Mouse (Mus musculus) heart, adult 18-20 months (tissue): ENCODE data around the gene Lrrc10. TPM values are rescaled to one million over a fixed set of nuclear protein-coding genes. Genes with fewer than 3 reads are reported as not detected.
A peak's percentile ranks its signal among the peaks of the same experiment; 100 is the strongest.
"Not testable (repeated sequence)": the region's sequence is repeated elsewhere in the genome, so short reads cannot be mapped to it uniquely, and the experiment has no call there.

Experiments
- DNase-seq, 2 experiments: peaks; one replicate each; pipeline ENCODE4 v3.0.0; 2021 to 2022; ENCODE audit warnings: mixed read lengths in 1 of 2
- long read RNA-seq, 2 experiments: library from polyadenylated mRNA; stranded (forward); transcript quantifications; one replicate each; pipeline ENCODE4 v2.0.0; 2021
- total RNA-seq, 2 experiments: library from RNA; stranded (reverse); gene quantifications; 2 replicates each; pipeline ENCODE4 v1.2.3; 2021

Lrrc10 gene
- 100 to 1,000 TPM; 231 to 321 TPM for total RNA-seq
- long read RNA-seq, experiment 1, transcript Lrrc10-201 (1 exons, 1,428 nt): major isoform, 45 of 46 reads
- long read RNA-seq, experiment 1, partial matches to known transcripts: 0 of 46 reads
- long read RNA-seq, experiment 1, other reads (novel, unspliced or antisense): 1 of 46 reads
- long read RNA-seq, experiment 2, transcript Lrrc10-201 (1 exons, 1,428 nt): major isoform, 50 of 60 reads
- long read RNA-seq, experiment 2, partial matches to known transcripts: 9 of 60 reads
- long read RNA-seq, experiment 2, other reads (novel, unspliced or antisense): 1 of 60 reads

DNA sequence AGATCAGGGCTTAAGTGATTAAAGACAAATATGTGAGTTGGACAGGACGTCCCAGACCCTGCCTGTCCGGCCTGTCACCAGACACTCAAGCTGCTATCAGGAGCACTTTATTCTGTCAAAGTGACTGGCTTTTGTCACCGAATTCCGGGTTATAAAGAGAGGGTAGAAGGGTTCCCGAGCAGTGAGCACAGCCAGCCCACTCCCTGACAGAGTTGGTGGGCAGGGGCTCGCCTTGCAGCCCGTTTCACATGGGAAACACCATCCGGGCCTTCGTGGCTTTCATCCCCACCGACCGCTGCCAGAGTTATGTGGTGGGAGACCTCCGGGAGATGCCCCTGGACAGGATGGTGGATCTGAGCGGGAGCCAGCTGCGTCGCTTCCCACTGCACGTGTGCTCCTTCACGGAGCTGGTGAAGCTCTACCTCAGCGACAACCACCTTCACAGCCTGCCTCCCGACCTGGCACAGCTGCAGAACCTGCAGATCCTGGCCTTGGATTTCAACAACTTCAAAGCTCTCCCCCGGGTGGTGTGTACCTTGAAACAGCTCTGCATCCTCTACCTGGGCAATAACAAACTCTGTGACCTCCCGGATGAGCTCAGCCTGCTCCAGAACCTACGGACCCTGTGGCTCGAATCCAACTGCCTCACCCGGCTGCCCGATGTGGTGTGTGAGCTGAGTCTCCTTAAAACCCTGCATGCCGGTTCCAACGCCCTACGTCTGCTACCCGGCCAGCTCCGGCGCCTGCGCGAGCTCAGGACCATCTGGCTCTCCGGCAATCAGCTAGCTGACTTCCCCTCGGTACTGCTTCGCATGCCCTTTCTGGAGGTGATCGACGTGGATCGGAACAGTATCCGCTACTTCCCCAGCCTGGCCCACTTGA is at the start of gene Lrrc10:
Gene Lrrc10, plus strand, starts transcription at position 167 of the 882 bp plus-strand sequence.
- peak; percentile 60 to 64 for DNase-seq

DNA sequence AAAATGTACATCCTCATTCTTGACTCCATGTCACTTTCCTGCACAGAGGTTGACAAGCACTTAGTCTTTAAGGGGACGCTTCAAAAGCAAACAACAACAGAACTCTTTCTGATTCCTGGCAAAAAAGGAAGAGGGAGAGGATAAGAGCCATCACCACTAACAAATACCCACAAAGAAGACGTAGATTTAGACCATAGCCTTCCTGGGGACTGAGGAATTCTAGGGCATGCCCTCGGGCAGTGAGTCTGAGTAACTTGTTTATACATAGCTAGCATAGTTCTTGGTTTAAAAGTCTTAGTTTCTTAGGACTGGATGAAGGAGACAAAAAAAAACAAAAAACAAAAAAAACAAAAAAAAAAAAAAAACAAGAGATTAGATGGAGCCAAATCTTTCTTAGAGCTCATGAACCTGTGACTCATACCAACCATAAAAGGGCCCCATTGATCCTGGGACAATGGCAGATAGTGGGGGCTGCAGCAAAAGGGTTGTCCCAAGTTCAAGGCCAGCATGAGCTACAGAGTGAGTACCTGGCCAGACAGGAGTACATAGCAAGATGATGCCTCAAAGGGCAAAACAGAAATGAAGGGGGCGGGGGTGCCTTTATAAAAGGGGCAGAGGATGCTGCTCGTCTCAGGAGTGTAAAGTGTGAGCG is 49.4 kb upstream of the Lrrc10 start:
- DNase-seq: no peak

DNA sequence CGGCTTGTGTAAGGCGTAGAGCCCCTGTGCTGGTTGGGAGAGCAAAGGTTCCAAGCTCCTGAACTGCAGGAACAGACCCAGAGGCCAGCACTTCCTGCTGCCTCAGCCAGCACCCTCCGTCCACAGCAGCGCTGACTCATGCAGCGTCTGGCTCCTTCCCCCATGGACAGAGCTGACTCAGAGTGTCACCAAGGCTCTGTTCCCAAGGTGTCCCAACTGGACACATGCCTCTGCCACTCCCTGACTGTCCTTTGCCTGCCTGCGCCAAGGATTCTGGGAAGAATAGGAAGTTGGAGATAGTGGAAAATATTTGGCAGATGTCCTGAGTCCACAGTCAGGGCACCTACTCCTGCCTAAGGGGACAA is 48.9 kb upstream of the Lrrc10 start:
- DNase-seq: peak; percentile 80 to 90

DNA sequence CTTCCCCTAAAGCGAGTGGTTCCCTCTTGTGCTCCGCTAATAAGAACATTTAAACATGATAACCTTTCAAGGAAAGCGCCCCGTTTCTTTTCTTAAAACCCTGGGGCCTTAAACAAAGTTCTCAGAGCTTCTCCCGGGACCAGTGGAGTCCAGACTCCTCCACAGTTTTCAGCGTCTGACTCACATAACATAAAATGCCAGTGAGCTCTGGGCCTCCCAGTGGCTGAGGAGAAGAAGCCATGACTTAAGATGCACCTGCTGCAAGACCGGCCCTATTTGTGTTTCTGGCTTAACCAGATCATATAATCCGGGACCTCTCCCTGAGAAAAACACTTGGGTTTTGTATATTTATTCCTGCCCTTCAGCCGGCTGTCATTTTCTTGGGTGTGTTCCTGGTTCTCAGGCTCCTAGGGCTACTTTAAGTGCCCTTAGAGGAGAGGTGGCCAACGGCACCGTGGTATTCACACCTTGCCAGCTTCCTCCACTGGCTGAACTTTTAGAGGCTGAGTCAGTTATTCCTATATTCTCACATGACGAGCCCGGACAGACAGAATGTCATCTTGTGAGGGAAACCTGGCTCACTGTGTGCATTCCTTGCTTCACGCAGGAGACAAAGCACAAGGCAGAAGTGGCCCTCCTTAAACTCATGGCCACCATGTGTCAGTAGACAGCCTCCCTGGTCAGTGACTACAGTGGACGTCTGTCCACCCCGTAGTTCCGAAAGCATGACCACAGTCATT is 46.3 kb upstream of the Lrrc10 start:
- peak in 1 of 2 experiments; percentile 7 for DNase-seq

DNA sequence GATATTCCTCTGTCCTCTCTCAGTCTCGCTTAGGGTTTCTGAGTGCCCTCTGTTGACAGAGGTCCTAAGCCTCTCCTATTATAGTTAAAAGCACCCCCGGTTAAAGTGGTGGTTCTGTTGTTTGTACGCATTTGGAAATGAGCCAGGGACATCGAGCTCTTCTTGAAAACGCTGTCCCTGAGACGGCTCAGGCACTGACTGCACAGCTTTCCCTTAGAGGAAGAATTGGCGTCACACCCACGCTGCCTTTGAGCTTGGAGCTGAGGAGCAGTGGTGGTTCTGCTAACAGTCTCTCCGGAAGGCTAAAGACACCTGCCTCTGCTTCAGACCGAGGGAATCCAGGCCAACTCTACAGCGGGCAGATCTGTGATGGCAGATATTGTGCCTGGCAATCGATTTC is 44.2 kb upstream of the Lrrc10 start:
- DNase-seq: no peak

DNA sequence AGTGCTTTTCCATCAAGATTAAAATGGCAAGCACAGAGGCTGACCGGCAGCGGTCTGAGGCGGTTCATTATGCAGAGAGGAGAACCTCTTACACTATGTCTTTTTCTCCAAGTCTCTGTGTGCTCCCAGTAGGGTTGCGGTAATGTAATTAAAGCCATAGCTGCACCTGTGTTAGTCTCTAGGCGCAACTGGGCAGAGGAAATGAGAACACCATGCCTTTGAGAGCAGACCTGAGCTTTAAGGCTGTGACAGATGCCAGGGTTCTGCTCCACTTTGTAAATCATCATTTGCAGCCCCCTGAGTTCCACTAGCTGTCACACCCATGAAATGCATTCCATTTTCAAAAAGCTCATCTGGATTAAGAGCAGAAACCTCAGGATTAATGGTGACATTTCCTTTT is 40.4 kb upstream of the Lrrc10 start:
- DNase-seq: no peak

DNA sequence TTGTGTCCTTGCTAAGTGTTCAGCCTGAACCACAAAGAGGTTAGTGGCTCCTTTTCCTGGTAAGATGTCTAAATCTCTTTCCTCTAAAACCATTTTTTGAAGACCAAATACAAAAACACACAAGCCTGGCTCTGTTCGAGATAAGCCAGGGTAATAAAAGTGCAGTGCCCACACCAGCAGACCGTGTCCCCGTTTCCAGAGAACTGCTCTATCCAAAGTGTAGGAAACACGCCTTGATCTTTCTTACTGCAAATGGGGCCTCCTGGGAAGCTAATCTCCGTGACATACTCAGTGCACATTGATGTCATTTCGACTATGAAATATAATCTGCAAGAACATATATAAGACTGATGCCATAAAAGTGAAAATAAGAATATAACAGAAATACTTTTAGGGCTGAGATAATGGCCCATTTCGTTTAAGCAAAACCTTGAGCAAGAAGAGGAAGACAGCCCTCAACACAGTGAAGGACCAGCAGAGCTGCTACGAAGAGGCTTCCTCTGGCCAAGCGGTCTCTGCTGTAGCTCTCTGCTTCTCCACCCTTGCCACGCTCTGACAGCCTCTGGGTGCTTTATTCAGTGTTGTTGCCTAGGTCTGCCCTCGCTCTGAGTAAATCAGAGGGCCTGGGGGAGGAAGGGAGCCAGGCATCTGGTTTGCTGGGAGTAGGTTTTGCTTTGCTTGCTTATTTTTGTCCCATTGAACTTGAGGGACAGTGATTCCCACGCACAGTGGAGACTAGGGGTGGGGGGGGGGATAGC is 39.3 kb upstream of the Lrrc10 start:
- no peak for DNase-seq

DNA sequence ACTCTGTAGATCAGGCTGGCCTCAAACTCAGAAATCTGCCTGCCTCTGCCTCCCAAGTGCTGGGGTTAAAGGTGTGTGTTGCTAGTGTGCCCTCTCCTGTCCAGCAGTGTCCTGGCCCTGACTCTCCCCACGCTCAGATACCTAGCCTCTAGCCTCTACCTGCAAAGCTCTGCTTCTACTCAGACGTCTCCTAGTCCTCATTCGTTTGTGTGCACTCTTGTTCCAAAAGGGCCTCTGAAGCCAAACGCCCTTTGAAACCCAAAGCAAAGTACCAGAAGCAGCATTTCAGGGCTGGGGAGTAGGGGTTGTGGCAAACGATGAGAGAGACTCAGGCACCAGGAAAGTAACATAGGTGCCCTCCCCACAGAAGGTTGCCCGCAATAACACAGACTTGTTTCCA is 35.5 kb upstream of the Lrrc10 start:
- DNase-seq: no peak

DNA sequence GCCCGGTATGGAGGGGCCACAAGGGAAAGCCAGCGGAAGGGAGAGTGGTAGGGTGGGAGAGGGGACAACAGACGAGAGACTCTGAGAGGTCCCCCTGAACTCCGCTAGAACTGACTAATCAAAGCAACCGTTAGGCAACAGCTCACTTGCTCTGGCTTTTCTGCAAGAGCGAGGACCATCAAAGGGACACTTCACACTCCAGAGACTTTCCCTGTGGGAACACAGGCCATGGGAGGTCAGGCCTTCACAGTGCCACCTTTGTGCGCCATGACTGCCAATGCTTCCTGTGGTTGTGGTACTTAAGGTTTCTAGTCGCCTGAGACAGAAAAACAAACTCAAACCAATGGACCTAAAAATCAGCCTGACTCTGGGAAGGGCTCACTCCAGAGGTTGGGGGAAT is 34.1 kb upstream of the Lrrc10 start:
- DNase-seq: no peak

DNA sequence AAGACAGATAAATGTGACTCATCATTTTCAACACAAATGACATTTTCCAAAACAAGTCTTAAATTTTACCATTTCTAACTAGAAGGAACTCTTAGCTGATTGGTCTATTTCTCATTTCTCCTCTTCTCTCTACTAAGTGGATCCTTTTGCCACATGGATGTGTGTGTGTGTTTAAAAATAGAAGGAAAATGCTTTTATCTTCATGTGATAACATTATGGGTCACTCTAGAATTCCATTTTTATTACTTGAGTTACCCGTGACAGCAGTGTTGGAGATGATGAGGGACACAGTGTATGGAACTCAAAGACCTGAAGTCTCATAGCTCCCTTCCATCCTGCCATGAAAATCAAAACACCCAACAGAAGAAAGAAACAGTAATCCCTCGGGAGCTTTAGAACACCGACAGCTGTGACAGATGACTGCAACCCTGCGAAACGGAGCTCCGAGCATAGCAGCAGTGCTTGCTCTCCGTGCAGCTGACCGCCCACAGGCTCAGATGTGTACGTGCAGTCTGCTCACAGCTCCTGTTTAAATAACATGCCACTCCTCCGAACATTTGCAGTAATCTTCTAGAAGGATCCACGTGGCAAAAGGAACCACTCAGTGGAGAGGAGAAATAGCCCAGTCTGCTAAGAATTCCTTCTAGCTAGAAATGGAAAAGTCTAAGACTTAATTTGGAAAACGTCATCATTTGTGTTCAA is 31.3 kb upstream of the Lrrc10 start:
- peak; percentile 9 to 14 for DNase-seq

DNA sequence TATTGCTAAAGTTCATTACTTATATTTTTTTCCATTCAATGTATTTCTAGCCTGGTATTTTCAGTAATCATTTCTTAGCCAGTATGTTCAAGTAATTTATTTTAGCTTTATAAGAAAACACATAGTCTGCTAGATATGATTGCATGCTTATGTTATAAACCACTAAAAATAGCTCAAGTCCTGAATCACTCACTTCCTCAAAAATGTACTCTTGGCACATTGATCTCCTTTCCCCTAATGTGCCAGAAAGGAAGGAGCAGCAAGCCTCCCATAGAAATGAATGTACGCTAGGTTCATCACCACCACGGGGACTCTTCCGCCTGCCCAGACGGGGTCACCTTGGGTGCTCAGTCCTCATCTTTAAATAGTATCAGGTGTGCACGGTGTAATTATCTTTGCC is 30.6 kb upstream of the Lrrc10 start:
- no peak for DNase-seq

DNA sequence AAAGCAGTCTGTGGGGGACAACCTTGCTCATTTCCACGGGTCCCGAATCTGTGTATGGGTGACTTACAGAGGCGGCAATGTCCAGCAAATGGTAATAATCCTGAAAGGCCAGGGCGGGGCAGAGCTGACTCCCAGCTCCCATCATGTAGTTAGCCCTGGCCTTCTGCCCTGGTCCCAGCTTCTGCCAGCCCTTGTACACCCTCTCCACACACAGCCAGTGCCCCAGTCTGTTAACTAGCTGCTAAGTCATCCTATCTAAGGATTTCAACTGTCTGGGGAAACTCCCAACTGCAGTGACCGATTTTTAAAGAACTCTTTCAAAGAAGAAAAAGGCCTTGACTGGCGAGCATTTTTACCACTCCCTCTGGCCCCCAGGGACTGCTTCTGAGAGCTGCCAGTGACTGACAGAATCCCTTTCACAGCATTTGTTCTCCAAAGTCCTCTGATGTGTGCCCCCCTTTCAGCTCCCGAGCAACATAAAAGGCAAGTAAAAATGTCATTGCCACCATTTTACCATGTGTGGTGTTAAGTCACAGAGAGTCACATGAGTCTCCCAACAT is 26.8 kb upstream of the Lrrc10 start:
- peak; percentile 54 to 62 for DNase-seq

DNA sequence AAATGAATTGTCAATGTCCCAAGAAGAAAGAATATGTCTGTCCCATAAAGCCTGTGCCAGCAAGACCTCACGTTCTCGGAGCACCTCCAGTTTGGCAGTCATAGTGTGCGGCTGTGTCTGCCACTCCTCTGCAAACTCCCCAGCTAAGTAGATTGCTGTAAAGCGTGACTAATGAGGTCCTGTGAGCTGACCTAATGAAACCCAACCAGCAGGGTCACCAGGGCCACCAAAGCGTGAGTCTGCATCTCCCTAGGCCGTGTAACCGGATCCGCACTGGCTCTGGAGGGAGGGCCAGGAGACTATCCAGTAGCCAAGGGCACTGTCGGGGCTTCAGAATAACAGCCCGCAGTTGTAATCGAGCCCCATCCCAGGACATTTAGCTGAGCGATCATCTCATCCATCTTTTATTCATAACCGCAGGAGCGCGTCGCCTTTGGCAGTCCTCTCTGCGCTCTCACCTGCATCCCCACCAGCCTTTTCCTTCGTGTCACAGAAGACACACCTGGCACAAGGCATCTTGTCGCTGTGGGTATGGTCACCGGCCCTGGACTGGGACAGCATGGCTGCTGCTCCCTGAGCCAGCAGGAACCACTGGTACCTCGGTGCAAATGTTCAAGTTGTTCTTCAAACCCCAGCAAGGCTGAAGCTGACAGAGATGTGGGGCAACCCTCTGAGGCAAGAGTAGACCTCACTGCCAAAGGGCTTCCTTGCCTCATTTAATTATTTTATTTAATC is 24.0 kb upstream of the Lrrc10 start:
- no peak for DNase-seq

DNA sequence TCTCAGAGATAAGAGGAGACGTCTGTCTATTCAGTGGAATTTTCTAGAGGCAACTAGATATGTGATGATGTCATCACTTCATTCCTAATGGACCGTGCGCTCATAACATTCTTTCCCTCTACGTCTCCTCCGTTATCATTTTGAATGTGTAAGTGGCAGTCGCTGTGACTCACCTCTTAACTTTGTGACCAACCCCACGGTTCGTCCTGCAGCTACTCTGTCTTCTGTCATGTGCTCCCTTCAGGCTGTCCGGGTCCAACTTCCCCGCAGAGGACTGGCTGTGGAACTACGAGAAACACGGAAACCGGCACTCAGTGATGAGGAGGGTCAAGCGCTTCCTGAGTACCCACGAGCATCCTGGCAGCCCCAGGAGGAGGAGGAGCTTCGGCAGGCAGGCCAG is 21.4 kb upstream of the Lrrc10 start:
- DNase-seq: no peak

DNA sequence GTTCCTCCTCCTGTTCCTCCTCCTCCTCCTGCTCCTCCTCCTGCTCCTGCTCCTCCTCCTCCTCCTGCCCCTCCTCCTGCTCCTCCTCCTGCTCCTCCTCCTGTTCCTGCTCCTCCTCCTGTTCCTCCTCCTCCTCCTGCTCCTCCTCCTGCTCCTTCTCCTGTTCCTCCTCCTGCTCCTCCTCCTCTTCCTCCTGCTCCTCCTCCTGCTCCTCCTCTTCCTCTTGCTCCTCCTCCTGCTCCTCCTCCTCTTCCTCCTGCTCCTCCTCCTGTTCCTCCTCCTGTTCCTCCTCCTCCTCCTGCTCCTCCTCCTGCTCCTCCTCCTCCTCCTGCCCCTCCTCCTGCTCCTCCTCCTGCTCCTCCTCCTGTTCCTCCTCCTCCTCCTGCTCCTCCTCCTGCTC is 19.4 kb upstream of the Lrrc10 start:
- not testable (repeated sequence) for DNase-seq

DNA sequence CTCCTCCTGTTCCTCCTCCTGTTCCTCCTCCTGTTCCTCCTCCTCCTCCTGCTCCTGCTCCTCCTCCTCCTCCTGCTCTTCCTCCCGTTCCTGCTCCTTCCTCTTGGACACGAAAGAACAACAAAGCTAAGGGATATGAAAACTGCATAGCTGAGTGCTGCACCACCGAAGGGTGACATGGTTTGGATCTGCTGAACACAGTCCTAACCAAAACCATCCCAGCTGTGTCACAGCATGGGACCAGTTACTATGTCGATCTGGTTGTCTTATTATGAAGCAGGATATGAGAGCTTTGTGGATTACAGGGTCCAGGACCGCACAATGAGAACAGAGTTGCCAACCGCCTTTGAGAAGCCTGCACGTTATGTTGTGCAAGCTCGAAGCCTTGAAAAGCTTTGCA is 19.0 kb upstream of the Lrrc10 start:
- DNase-seq: no peak

DNA sequence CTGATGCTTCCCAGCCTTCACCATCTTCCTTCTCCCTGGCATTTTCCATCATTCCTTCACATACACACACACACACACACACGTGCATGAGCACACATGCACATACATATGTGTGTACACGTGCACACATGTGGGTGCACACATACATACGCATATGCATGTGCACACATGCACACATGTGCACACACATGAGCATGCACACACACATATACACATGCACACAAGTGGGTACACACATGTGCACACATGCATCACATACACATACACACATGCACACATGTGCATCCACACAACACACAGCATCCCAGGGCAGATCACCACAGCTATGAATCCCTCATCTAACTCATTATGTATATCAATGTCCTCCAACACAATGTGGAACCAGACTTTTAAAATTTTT is 14.0 kb upstream of the Lrrc10 start:
- no peak for DNase-seq

DNA sequence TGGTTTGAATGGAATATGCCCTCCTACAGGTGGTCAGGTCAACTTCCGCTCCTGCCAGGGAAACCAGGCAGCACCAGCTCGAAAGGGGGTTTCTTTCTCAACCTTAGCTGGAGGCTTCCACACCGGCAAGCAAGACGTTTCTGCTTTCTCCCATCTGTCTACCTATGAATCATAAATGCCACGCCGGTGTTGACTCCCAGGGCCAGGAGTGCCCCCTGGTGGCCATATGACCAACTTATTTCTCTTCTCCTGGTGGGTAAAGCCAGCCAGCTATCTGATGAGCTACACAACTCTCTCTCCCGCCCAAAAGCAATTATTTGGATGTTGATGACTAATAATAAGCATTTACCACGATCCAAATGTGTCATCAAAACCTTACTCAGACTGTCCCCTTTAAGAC is 11.4 kb upstream of the Lrrc10 start:
- peak; percentile 72 to 88 for DNase-seq

DNA sequence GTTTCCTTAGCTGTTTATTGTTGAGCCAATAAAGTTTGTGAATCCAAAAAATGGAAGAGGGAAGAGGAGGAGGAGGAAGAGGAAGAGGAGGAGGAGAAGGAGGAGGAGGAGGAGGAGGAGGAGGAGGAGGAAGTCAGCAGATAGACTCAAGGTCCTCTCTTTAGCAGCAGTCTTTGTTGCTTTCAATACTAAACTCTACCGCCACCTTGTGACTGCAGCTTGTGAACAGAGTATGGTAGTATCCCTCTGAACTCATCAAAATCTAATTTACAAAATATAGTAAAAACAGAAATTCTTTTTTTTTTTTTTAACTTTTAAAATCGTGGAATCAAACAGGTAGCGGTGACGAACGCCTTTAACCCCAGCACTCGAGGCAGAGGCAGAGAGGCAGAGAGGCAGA is 4.8 kb upstream of the Lrrc10 start:
- no peak for DNase-seq

DNA sequence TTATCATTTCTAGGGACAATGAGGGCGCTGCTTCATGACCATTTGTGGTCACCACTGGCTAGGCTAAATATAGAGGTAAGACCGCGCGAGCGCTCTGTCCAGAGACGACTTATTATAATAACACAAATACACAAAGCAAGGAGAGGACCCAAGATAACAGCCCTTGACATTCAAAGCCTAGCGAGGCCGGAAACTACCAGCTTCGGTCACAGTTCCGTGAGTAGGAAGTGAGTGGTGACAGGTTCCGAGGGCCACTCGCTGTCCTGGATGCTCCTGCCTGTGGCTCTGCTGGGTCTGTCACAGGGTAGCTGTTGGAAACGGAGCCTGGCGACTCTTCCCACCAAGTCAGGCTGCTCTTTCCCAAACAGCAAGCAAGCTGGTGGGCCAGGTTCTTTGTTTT is 2.8 kb upstream of the Lrrc10 start:
- peak; percentile 61 to 81 for DNase-seq
